Mouse (Mus musculus): ENCODE results near the gene Tec. TPM values are rescaled to one million over a fixed set of nuclear protein-coding genes. Genes with fewer than 3 reads are reported as not detected.

Gene Tec
- polyA plus RNA-seq, 1 experiment from 2014 or later, result 8.8 TPM

DNA sequence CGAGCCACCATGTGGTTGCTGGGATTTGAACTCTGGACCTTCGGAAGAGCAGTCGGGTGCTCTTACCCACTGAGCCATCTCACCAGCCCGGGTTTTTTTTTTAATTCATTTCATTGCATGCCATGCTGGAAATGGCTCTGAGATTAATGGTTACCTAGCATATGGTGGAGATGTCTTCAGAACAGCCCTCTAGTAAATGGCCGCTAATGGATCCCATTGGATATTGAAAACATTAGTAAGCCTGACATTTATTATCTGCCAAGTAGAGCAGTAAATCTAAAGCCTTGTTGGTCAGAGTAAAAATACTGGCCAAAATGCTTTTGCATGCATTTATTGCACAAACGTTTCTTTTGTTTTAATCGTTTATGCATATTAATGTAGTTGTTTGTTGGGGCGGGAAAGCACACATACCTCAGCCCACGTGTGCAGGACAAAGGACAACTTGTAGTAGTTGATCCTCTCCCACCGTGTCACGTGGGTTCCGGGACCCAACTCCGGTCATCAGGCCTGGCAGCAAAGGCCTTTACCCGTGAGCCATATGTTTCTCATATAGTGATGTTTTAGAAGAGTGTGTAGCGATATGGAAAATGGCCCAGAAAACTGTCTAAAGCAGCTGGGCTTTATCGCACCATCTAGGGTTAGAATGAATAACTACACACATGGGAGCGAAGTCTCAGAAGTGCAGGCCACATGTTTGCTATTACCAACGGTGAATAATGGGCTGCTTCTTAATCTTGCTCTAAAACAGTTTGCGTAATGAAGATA, 18.4 kb upstream of the Tec start:
- Histone ChIP-seq H3K4me1 (peaks cover 17% of the 10 kb centered on the region), H3K9ac (replicated peaks) (no peak overlapping the region), H3K27ac (replicated peaks) (no peak overlapping the region), H3K4me3 (replicated peaks) (no peak overlapping the region), H3K36me3 (no peaks in the 10 kb centered on the region), H3K9me3 (replicated peaks) (no peaks in the 10 kb centered on the region), H3K4me2 (no peak overlapping the region), H3K27me3 (replicated peaks) (no peaks in the 10 kb centered on the region)
- peak; percentile 40 for ATAC-seq (ENCODE audit: low FRiP score)
- 46% methylated on average over 19 of the region's 19 CpGs for WGBS

DNA sequence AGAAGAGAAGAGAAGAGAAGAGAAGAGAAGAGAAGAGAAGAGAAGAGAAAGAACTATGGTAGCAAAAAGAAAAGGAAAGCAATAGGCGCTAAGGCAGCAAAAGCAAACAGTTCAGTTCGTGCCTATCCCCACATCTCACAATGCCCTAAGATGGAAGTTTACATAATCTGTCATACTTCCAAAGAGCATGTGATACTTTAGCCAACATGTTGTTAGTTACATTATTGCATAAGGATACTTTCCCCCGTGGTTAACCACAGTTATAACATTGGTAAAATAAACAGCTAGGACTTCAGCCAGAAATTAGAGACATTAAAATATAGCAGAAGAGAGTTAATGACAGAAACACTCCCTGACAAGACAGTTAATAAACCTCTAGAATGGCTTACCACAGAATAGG, 15.4 kb upstream of the Tec start:
- ATAC-seq (ENCODE audit: low FRiP score), result no peak
- Histone ChIP-seq H3K4me1 (peaks cover 17% of the 10 kb centered on the region), H3K4me3 (replicated peaks) (no peak overlapping the region), H3K27ac (replicated peaks) (no peak overlapping the region), H3K9ac (replicated peaks) (no peak overlapping the region), H3K27me3 (replicated peaks) (no peaks in the 10 kb centered on the region; the same call in 1 of the 2 replicates), H3K9me3 (replicated peaks) (no peaks in the 10 kb centered on the region), H3K4me2 (no peak overlapping the region), H3K36me3 (no peaks in the 10 kb centered on the region)
- 88% methylated on average over 3 of the region's 3 CpGs for WGBS

DNA sequence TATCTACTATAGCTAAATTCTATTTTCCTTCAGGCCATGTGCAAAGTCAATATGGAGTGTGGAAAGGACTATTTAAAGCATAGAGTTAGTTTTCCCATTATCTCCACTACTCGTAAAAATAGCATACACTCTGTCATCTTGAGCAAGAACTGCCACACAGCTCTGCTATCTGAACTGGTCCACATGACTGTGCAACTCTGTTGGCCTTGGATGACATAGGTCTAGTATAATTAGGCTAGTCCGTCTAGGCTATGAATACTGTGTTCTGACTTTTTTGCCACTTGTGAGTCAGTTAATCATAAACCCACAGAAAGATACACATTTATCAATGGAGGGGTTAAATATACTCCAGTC, 14.1 kb upstream of the Tec start:
- H3K9me3 ChIP-seq (replicated peaks), result no peaks in the 10 kb centered on the region
- ATAC-seq (ENCODE audit: low FRiP score), result no peak
- peaks cover 8% of the 10 kb centered on the region for H3K4me1 ChIP-seq
- H3K4me3 ChIP-seq (replicated peaks), result no peak overlapping the region
- no peak overlapping the region for H3K4me2 ChIP-seq
- no peak overlapping the region for H3K9ac ChIP-seq (replicated peaks)
- WGBS, result 79% methylated on average over 2 of the region's 2 CpGs
- no peaks in the 10 kb centered on the region; the same call in 1 of the 2 replicates for H3K27me3 ChIP-seq (replicated peaks)
- H3K27ac ChIP-seq (replicated peaks), result no peak overlapping the region
- H3K36me3 ChIP-seq, result no peaks in the 10 kb centered on the region

DNA sequence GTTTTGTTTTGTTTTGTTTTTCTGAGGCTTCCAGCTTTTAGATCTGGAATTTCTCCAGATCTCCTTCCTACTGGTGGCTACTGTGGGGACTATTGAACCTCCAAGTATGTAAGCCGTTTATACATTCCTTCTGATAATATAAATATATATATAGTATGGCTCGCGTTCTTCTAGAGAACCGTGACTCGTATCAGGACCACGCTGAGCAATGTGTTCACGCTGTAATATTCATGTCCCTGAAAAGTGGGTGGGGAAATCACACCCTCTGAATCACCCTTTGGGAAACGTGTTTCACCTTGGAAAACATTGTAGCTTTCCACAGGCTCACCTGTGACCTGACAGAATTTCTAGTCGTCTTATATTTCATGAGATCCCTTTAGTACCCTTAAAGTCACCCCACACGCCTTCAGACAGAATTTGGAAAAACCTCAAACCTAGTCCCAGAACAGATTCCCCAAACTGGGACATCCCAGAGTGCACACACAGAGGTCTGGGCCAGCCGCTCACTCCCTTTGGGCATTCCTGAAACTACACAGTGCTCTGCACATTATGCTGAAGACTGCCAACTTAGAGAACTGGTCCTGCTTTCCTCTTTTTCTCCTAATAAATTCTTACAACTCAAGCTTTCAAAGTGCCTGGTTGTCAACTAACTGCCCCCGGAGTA, 13.6 kb upstream of the Tec start:
- H3K4me3 ChIP-seq (replicated peaks), result no peak overlapping the region
- H3K27me3 ChIP-seq (replicated peaks), result no peaks in the 10 kb centered on the region; the same call in 1 of the 2 replicates
- no peak overlapping the region for H3K4me2 ChIP-seq
- no peaks in the 10 kb centered on the region for H3K36me3 ChIP-seq
- no peak for ATAC-seq (ENCODE audit: low FRiP score)
- H3K4me1 ChIP-seq, result 0 out of 2 replicates have a peak, but pooled peaks cover 4% of the 10 kb centered on the region
- 90% methylated on average over 12 of the region's 12 CpGs for WGBS
- no peak overlapping the region for H3K9ac ChIP-seq (replicated peaks)
- H3K27ac ChIP-seq (replicated peaks), result no peak overlapping the region
- no peaks in the 10 kb centered on the region for H3K9me3 ChIP-seq (replicated peaks)

DNA sequence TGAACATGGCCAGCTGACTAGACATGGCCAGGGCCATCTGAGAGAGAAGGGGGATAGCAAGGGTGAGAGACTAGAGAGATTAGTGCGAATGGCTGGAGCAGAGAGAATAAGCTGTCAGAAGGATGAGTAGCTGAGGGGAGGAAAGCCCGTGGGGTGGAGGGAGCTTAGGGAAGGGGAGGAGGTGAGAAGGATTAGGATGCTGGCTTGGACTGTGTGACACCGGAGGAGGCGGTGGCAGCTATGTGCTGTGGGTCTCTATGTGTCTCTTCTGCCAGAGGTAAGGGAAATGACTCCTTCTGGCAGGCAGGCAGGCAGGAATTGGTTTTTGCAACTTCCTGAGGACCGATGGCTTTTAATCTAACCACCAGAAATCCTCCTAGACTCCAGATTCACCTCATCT, 11.5 kb upstream of the Tec start:
- Histone ChIP-seq H3K4me2 (no peak overlapping the region), H3K9ac (replicated peaks) (no peak overlapping the region), H3K9me3 (replicated peaks) (no peaks in the 10 kb centered on the region), H3K4me1 (0 out of 2 replicates have a peak, but pooled peaks cover 4% of the 10 kb centered on the region), H3K27ac (replicated peaks) (no peak overlapping the region), H3K36me3 (no peaks in the 10 kb centered on the region), H3K4me3 (replicated peaks) (no peak overlapping the region), H3K27me3 (replicated peaks) (peaks cover 4% of the 10 kb centered on the region; the same call in 1 of the 2 replicates)
- no peak for ATAC-seq (ENCODE audit: low FRiP score)
- WGBS, result 46% methylated on average over 5 of the region's 5 CpGs

DNA sequence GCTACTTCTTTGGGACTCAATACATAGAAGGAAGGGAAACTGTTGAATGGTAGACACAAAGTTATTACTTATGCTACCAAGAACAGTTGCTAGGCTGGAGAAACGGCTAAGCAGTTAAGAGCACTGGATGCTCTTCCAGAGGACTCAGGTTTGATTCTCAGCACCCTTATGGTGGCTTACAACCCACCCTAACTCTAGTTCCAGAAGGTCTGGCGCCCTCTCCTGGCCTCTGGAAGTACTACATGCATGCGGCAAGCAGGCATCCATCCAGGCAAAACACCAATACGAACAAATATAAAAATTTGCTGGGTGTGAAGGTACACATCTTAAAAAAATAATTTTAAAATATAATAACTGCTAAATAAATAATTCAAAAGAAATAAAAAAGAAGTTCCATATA, 2.8 kb upstream of the Tec start:
- WGBS, result 81% methylated on average over 4 of the region's 4 CpGs
- Histone ChIP-seq H3K4me1 (peaks cover 20% of the 10 kb centered on the region), H3K36me3 (no peaks in the 10 kb centered on the region), H3K9ac (replicated peaks) (no peak overlapping the region), H3K9me3 (replicated peaks) (no peaks in the 10 kb centered on the region), H3K27me3 (replicated peaks) (peaks cover 16% of the 10 kb centered on the region; the same call in 1 of the 2 replicates), H3K4me2 (no peak overlapping the region), H3K4me3 (replicated peaks) (no peak overlapping the region), H3K27ac (replicated peaks) (no peak overlapping the region)
- no peak for ATAC-seq (ENCODE audit: low FRiP score)

DNA sequence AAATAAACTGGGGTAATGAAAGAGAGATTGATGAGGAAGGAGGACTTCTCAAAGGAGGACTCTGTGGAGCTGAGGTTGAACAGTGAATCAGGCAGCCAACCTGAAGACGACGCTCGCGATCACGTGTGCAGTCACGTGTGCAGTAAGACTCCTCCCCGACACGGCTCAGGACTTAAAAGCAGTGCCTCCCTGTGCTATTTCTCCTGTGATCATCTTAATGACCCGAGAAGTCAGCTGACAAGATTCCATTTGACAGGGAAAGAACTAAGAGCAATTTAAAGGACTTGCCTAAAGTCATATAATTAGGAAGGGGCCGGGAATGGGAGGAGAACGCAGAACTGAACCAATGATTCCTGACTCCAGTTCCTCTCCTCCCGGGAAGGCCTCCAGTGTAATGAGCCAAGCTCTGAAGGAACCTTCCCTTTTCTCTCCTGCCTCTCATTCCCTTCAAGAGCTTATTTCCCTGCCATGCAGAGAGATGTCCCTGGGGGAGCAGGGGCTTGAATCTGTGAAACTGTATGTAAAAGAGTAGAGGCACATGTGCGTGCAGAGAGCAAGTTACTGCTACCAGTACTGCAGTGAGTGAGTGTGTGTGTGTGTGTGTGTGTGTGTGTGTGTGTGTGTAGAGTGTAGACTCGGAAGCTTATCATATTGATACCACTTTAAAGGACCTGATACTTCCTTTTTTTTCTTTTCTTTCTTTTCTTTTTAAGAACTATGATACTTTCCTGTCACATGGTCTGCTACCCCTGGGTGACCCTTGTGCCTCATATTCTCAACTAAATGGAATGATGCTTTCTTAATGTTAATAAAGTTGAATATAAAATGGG, 1.7 kb upstream of the Tec start:
- 59% methylated on average over 14 of the region's 14 CpGs for WGBS
- Histone ChIP-seq H3K27ac (replicated peaks) (no peak overlapping the region), H3K4me2 (no peak overlapping the region), H3K27me3 (replicated peaks) (peaks cover 15% of the 10 kb centered on the region; the same call in 1 of the 2 replicates), H3K36me3 (no peaks in the 10 kb centered on the region), H3K9me3 (replicated peaks) (no peaks in the 10 kb centered on the region), H3K9ac (replicated peaks) (no peak overlapping the region), H3K4me3 (replicated peaks) (no peak overlapping the region), H3K4me1 (peaks cover 18% of the 10 kb centered on the region)
- 0 out of 2 replicates have a peak, but pooled peaks have one; percentile 20 for ATAC-seq (ENCODE audit: low FRiP score)

DNA sequence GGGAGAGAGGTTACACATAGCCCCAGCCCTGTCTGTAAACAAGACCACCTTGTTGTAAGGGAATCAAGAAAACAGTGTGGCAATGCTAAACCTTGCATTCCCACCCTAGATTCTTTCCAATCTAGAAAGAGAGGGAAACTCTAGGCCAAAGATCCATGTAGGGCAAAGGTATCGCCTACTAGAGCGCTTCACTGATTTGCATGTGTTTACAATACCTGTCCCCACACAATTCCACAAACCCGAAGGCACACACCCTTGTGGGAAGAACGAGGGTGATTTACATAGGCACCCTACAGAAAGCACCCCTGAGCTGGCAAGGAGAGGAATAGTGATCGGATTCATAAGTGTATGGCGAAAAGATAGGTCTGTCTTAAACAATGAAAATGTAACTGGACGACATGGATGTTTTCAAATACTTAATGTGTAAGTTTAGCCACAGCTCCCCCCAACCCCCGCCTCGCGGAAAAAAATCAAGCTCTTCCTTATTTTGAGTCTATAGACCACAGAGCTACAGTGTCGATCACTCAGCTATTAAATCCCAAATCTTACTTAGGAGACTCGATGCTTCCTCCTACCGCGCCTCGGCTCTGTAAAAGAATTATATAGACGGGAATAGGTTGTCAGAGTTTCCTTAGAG, 1.1 kb downstream of the Tec start:
- H3K4me2 ChIP-seq, result peak overlapping the region; percentile 78
- ATAC-seq (ENCODE audit: low FRiP score), result no peak
- WGBS, result 27% methylated on average over 16 of the region's 16 CpGs
- peaks cover 18% of the 10 kb centered on the region for H3K4me1 ChIP-seq
- no peak overlapping the region for H3K27ac ChIP-seq (replicated peaks)
- no peak overlapping the region for H3K9ac ChIP-seq (replicated peaks)
- peaks cover 15% of the 10 kb centered on the region; the same call in 1 of the 2 replicates for H3K27me3 ChIP-seq (replicated peaks)
- H3K4me3 ChIP-seq (replicated peaks), result peak overlapping the region; percentile 49
- no peaks in the 10 kb centered on the region for H3K9me3 ChIP-seq (replicated peaks)
- H3K36me3 ChIP-seq, result no peaks in the 10 kb centered on the region

DNA sequence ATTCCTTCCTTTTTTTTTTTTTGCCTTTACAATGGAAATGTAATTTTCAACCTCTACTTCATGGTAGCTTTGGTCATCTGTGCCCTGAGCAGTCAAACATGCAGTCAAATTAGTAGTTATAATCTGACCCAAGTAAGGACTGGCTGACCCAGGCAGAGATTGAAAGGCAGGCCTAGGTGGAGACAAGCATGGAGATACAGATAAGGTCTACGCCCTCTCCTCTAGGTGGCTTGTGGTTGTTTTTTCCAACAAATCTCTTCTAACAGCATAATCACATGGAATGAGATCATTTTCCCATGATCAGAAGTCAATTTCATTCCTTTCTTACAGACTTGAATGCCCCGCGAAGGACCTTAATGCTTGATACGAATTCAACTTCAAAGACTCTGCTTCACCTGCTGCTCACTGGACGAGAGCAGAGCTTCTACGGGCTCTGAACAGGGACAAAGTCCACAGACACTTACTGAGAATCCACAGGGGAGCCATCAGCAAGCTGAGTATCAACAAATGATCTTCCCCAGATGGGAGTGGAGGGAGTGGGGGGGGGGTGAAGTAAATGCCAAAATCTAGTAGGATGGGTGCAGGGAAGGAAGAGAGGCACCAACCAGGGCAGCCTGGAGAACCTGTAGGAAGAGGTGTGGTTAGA, 1.9 kb downstream of the Tec start:
- peak overlapping the region; percentile 49; the same call in 1 of the 2 replicates for H3K4me3 ChIP-seq (replicated peaks)
- 62% methylated on average over 6 of the region's 6 CpGs for WGBS
- peaks cover 18% of the 10 kb centered on the region for H3K4me1 ChIP-seq
- no peak overlapping the region for H3K9ac ChIP-seq (replicated peaks)
- peaks cover 15% of the 10 kb centered on the region; the same call in 1 of the 2 replicates for H3K27me3 ChIP-seq (replicated peaks)
- H3K36me3 ChIP-seq, result no peaks in the 10 kb centered on the region
- no peak overlapping the region for H3K27ac ChIP-seq (replicated peaks)
- H3K9me3 ChIP-seq (replicated peaks), result no peaks in the 10 kb centered on the region
- no peak for ATAC-seq (ENCODE audit: low FRiP score)
- peak overlapping the region; percentile 78 for H3K4me2 ChIP-seq

DNA sequence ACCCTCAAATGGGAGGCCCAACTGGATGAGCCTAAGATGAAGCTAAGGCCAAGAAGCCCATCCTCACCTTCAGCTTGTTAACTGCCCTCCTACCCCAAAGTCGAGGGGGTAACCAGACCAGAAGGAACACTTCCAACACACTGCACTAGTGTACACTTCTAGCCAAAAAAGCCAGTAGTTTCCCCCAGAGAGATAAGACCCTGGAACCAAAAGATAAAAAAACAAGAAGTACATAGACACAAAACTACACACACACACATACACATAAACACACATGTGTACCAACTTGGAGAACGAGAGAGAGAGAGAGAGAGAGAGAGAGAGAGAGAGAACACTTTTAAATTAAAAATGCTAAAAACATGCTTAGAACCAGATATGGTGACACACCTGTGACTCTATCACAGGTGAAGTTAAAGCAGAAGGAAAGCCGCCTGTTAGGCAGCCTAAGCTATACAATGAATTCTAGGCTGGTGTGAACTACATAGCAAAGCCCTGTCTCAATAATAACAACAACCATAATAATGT, 3.6 kb downstream of the Tec start:
- Histone ChIP-seq H3K4me3 (replicated peaks) (no peak overlapping the region), H3K36me3 (no peaks in the 10 kb centered on the region), H3K9me3 (replicated peaks) (no peaks in the 10 kb centered on the region), H3K27ac (replicated peaks) (no peak overlapping the region), H3K4me1 (peaks cover 18% of the 10 kb centered on the region), H3K4me2 (no peak overlapping the region), H3K9ac (replicated peaks) (no peak overlapping the region), H3K27me3 (replicated peaks) (peaks cover 15% of the 10 kb centered on the region; the same call in 1 of the 2 replicates)
- 80% methylated on average over 3 of the region's 3 CpGs for WGBS
- no peak for ATAC-seq (ENCODE audit: low FRiP score)
